Mouse (Mus musculus) B cell, adult 2 months (primary cell): Measurements from ENCODE around the gene AC124108.1.
"Not testable (repeated sequence)": the region's sequence is repeated elsewhere in the genome, so short reads cannot be mapped to it uniquely, and the experiment has no call there.

Experiments used
- DNase-seq, 2 experiments: peaks; one replicate each; pipeline ENCODE4 v3.0.0; 2022

AC124108.1 gene

GRCm38 (mm10) chr1:132191093-132191785, at the start of gene AC124108.1, which contains the start of gene Lemd1:
Gene AC124108.1 (plus strand): TSS chr1:132191457.
Gene Lemd1 (plus strand): TSS chr1:132191431.
- DNase-seq, result no peak

- no peak for DNase-seq
Measured at GRCm38 (mm10) chr1:132141753-132142152, 49.5 kb upstream of the AC124108.1 start.

DNA sequence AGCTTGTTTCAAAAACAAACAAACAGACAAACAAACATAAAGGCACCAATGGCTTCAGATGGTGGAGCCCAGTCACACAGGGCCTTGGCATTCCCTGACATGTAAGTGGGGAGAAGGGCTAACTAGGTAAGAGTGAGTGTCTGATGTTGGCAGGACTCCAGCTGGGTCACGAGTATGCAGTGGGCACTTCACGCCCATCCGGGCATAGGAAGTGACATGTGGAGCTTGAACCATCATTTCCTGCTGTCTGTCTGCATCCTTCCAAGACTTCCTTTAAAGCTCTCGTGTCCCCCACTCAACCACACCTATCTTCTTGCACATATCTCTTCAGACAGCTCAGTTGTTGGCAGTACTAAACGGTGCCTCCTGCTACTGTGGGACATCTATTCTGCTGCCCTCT, 48.2 kb upstream of the AC124108.1 start:
- DNase-seq, result peak in 1 of 2 experiments; percentile 38

DNA sequence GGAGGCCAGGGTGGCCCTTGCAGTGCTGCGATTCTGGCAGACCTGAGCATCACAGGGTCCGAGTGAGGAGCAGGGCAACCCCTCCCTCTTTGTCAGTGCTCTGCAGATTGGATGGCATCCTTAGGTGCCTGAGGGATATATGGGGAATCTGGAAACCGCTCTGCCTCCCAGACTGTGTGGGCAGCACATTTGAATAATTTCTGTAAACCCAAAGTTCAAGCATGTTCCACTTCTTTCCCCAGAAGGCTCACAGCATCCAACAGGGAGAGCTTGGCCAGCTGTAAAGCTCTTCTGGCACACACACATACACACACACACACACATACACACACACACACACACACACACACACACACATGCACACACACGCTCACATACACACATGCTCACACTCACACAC, 47.5 kb upstream of the AC124108.1 start:
- DNase-seq, result no peak

DNA sequence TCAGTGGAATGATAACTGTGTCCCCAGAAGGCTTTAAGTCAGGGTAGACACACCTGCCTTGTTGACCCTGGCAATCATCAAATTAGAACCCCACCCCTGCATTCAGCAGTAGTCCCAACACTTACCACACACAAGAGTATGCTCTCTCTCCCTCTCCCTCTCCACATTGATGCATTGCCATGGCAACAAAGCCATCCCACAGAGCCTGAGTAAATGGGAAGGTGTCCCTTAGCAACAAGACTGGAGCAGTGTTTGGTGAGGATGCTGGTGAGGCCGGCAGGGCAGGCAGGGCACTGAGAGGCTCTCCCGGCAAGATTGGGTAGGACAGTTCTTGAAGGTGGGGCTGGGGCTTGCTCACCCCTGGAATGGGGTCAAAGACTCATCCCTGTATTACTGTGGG, 47.0 kb upstream of the AC124108.1 start:
- DNase-seq, result no peak

DNA sequence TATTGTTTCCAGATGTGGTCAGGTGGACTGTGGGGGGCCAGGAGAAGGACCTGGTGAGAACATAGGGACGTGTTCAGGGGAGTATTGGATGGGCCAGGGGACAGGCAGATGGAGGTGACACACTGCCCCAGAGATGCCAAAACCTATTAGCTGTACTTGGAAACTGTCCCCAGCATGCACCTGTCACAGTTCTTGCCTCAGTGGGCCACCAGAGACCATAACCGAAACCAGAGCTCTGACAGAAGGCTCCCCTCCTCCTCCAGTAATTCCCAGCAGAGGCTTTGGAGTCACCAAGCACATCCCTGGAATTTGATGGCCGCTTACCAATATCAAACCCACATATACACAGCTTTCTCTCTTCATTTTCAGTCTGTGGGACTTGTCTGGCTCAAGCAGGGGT, 46.4 kb upstream of the AC124108.1 start:
- DNase-seq, result no peak

GRCm38 (mm10) chr1:132145973-132146685, 45.1 kb upstream of the AC124108.1 start:
- DNase-seq, result no peak

- DNase-seq, result no peak
Measured at GRCm38 (mm10) chr1:132149410-132149809, 41.8 kb upstream of the AC124108.1 start.

GRCm38 (mm10) chr1:132150171-132150570, 41.1 kb upstream of the AC124108.1 start:
- no peak for DNase-seq

DNA sequence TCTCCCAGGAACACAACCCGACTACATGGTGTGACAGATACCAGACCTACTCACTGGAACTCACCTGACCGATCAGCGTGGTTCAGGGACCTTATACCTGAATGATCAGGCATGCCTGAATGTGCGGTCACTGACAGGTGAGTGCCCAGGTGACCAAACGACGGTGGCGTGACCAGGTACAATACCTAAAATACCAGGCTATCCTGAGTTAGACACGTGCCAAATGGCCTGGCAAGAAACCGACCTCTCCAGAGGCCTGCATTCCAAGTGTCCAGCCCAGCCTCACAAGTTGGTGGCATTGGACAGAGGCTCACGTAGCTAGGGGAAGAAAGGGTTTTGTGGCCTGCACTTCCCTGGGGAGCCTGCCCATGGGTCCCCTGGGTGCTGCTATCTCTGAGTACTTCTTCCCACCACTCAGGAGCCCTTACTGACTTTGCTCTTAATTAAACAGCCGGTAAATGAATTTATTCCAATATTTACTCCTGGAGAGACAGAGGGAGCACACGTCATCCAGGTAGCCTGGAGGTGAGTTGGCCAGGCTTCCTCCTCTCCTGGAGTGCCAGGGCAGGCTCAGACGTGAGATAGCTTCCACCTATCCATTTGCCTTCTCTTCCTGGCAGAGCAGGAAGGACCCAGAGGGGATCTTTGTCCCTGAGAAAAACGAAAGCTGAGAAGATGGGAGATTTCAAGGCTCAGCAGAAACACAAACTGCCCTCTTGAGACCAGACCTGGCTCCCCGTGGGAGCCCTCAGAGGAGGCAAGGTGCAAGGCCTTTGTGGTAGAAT, 40.2 kb upstream of the AC124108.1 start:
- no peak for DNase-seq

GRCm38 (mm10) chr1:132151908-132152307, 39.3 kb upstream of the AC124108.1 start:
- no peak for DNase-seq

GRCm38 (mm10) chr1:132153086-132153690, 38.1 kb upstream of the AC124108.1 start:
- no peak for DNase-seq

- no peak for DNase-seq
Measured at GRCm38 (mm10) chr1:132153691-132154090, 37.6 kb upstream of the AC124108.1 start.

GRCm38 (mm10) chr1:132155737-132156136, 35.5 kb upstream of the AC124108.1 start:
- DNase-seq, result peak; percentile 84 to 85

- peak; percentile 85 for DNase-seq
Measured at GRCm38 (mm10) chr1:132157016-132157781, 34.1 kb upstream of the AC124108.1 start.

DNA sequence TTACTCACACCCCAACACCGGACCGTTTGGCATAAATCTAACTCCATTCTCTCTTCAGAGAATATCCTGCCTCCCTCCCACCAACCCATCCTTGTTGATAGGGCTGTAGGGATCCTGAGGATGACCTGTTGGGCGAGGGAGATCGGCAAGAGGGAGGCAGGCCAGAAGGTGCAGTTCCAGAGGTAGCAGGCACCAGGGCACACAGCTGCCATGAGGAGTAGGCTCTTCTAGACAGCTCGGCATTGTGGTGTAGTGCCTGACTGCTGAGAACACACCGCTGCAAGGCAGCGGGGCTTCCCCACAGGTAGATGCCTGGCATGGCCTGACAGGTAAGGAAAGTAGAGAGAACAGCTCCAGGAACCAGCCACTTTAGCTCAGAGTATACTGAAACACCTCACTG, 33.4 kb upstream of the AC124108.1 start:
- no peak for DNase-seq

- no peak for DNase-seq
Measured at GRCm38 (mm10) chr1:132158741-132159140, 32.5 kb upstream of the AC124108.1 start.

GRCm38 (mm10) chr1:132159681-132160080, 31.6 kb upstream of the AC124108.1 start:
- no peak for DNase-seq

- no peak for DNase-seq
Measured at GRCm38 (mm10) chr1:132161211-132161880, 29.9 kb upstream of the AC124108.1 start.

- not testable (repeated sequence) for DNase-seq
Measured at GRCm38 (mm10) chr1:132162618-132163017, 28.6 kb upstream of the AC124108.1 start.

DNA sequence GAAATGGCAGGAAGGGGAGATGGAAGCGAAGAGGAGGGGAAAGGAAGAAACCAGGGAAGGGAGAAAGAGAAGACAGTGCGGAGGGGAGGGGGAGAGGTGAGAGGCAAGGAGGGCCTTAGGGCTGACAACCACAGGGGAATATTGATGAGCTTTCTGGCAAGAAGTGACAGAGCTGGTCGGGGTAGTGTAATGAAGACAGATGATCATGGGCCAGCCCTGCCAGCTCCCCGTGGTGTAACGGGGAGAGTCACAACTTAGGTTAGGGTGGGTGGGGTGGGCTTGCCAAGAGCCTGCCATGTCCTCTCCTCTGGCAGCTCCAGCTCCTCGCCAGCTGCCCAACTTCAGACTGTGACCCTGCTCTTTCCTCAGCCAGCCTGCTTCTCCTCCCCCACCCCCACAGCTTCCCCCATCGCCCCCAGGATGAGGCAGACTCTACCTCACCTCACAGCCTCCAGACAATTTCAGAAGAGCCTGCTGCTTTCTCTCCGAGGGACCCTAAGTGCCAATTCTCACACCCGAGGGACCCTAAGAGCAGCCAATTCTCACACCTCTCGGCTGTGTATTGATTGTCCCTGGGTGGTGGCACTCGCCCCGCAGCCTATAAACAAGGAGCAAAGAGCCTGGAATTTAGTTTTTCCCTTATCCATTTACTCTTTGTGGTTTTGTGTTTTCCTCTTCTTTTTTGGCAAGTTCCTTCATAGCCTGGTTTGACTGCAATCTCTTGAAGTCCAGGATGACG, 26.3 kb upstream of the AC124108.1 start:
- no peak for DNase-seq
